Mouse (Mus musculus) embryonic facial prominence, embryonic 12.5 days (tissue): Measurements from ENCODE around the gene Spi1. TPM values are rescaled to one million over a fixed set of nuclear protein-coding genes. Genes with fewer than 3 reads are reported as not detected.
A peak's percentile ranks its signal among the peaks of the same experiment; 100 is the strongest.

Source experiments
- ATAC-seq: fragments of 200-750 bp; cut with Nextera tagmentation; 2 replicates; pipeline ENCODE4 v1.8.0; 2017; ENCODE audit not compliant: insufficient number of reproducible peaks, insufficient read depth, low FRiP score, low TSS enrichment
- H3K27ac ChIP-seq: fragments of 300-500 bp; sonication (generic); 2 replicates; pipeline ENCODE4 v1.5.1; 2016; ENCODE audit warnings: mild to moderate bottlenecking
- H3K27me3 ChIP-seq: fragments of 300-500 bp; sonication (generic); 2 replicates; pipeline ENCODE4 v1.6.1; 2016; ENCODE audit warnings: mild to moderate bottlenecking, moderate library complexity
- H3K36me3 ChIP-seq: fragments of 300-500 bp; sonication (generic); 2 replicates; pipeline ENCODE4 v1.6.1; 2016; ENCODE audit warnings: mild to moderate bottlenecking
- H3K4me1 ChIP-seq: fragments of 300-500 bp; sonication (generic); 2 replicates; pipeline ENCODE4 v1.6.1; 2016
- H3K4me2 ChIP-seq: fragments of 300-500 bp; sonication (generic); replicated peaks from 2 replicates; pipeline ENCODE4 v1.6.1; 2016; ENCODE audit warnings: mild to moderate bottlenecking, moderate library complexity
- H3K4me3 ChIP-seq: fragments of 300-500 bp; sonication (generic); 2 replicates; pipeline ENCODE4 v1.5.1; 2016; ENCODE audit warnings: mild to moderate bottlenecking
- H3K9ac ChIP-seq: fragments of 300-500 bp; sonication (generic); 2 replicates; pipeline ENCODE4 v1.6.1; 2016; ENCODE audit warnings: mild to moderate bottlenecking, moderate library complexity
- H3K9me3 ChIP-seq: fragments of 300-500 bp; sonication (generic); 2 replicates; pipeline ENCODE4 v1.6.1; 2016; ENCODE audit warnings: mild to moderate bottlenecking, moderate library complexity
- WGBS: fragments of 180-500 bp; shearing (Covaris S2); methylation state at CpG from one replicate; pipeline ENCODE4 v1.1.7; 2016; 5-methylcytosine and 5-hydroxymethylcytosine counted together
- polyA plus RNA-seq: library from polyadenylated mRNA; unstranded; fragments of >200 nt; fragmentation: Nextera tagmentation; extraction: Ambion mirVana; gene quantifications from 2 replicates; pipeline ENCODE4 v1.2.1, GENCODE M21; 2016

Gene Spi1
- polyA plus RNA-seq, 1 experiment from 2014 or later: 4.0 TPM

DNA sequence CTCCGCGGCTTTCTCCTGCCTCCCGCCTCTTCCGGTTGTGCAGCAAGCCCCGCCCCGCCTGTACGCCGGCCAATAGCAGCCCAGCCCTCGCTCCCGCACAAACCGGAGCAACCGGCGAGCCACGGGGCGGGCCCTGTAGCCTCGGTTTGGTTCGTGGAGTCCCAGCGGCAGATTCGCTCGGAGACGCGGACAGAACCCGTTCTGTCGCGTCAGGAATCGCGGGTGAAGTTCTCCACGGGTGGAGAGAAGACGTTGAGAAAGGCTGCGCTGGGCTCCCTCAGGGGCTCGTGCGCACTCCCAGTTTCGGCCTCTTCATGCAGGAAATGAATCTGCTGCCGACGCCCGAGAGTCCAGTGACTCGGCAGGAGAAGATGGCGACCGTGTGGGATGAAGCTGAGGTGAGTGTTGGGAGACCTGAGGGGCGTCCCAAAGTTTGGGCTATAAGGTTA, 28.2 kb upstream of the Spi1 start, which contains the start of gene Psmc3:
Psmc3 (plus strand) TSS at position 76 of the 449 bp plus-strand sequence.
- peaks cover 43% of the 10 kb centered on the region for H3K36me3 ChIP-seq
- H3K27me3 ChIP-seq: no peaks in the 10 kb centered on the region
- H3K9me3 ChIP-seq: no peaks in the 10 kb centered on the region
- peak within 1 kb of the TSS; percentile 92 for H3K4me3 ChIP-seq
- under 1% methylated on average over 40 of the region's 40 CpGs for WGBS
- H3K4me1 ChIP-seq: peaks cover 11% of the 10 kb centered on the region
- peak within 1 kb of the TSS; percentile 95 for H3K4me2 ChIP-seq
- H3K27ac ChIP-seq: peak within 1 kb of the TSS; percentile 83
- ATAC-seq: peak; percentile 97
- peak within 1 kb of the TSS; percentile 87 for H3K9ac ChIP-seq

DNA sequence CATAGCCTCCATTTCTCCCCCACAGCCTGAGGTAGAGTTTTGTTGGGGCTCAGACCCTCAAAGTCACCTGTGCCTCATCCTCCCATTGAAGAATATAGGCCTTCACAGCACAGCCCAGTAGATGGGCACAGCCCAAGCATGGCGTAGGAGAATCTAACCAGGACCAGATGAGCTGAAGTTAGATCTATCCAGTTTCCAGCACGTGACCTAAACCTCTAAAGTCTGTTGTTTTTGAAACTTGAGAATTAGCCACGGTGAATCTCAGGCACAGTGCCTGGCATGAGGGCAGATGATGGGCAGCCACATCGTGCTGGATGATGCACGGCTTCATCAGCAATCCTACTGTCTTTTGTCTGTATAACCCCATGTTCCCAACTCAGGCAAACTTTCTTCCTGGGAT, 23.8 kb upstream of the Spi1 start:
- Histone ChIP-seq H3K9ac (no peak overlapping the region), H3K4me1 (peaks cover 11% of the 10 kb centered on the region), H3K9me3 (no peaks in the 10 kb centered on the region), H3K4me2 (no peak overlapping the region), H3K27ac (no peak overlapping the region), H3K27me3 (no peaks in the 10 kb centered on the region), H3K4me3 (no peak overlapping the region), H3K36me3 (peaks cover 76% of the 10 kb centered on the region)
- ATAC-seq: no peak
- 59% methylated on average over 5 of the region's 5 CpGs for WGBS

- no peak overlapping the region for H3K9ac ChIP-seq
- no peak overlapping the region for H3K27ac ChIP-seq
- H3K36me3 ChIP-seq: peaks cover 86% of the 10 kb centered on the region
- H3K4me2 ChIP-seq: no peak overlapping the region
- no peak for ATAC-seq
- H3K4me1 ChIP-seq: peaks cover 11% of the 10 kb centered on the region
- no peak overlapping the region for H3K4me3 ChIP-seq
- no peaks in the 10 kb centered on the region for H3K9me3 ChIP-seq
- no peaks in the 10 kb centered on the region for H3K27me3 ChIP-seq
- 82% methylated on average over 2 of the region's 2 CpGs for WGBS
Measured at GRCm38 (mm10) chr2:91059376-91059775, 22.8 kb upstream of the Spi1 start.

DNA sequence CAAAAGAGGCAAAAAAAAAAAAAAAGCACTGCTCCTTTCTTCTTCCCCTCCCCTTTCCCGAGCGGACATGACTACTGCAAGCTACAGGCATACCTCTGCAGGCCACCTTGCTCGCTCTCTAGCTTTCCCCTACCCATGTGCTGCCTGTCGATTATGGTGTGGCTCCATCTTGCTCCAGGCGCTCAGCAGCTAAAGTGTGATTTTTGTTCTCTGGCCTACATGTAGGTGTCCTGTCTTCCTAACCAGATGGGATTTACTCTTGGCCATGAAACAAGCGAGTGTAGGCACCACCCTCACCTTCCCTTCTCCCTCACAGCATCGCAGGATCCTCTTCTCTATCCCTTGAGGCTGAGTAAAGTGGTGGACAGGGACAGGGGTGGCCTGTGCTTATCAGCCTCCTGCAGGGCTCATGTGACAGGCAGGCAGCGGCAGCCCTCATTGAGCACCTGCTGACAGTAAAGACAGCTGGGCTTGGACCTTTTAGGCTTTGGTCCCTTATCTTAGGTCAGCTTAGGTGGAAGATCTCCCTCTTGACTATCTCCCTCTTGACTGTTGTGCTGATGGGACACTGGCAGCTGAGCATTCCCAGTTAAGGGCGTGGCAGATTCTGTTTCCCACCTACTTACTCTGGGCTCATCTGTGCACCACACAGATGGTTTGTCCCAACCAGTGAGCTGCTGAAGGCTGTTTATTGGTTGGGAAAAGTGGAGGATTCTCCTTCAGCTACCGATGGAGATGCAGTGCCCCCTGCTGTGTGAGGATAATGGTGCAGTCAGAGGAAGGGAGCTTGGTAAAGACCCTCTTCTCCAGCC, 21.4 kb upstream of the Spi1 start:
- peak; percentile 25; the same call in 1 of the 2 replicates for ATAC-seq
- no peaks in the 10 kb centered on the region for H3K27me3 ChIP-seq
- no peak overlapping the region for H3K9ac ChIP-seq
- H3K27ac ChIP-seq: no peak overlapping the region
- WGBS: 77% methylated on average over 10 of the region's 10 CpGs
- no peak overlapping the region for H3K4me3 ChIP-seq
- no peaks in the 10 kb centered on the region for H3K9me3 ChIP-seq
- H3K36me3 ChIP-seq: peaks cover 88% of the 10 kb centered on the region
- no peaks in the 10 kb centered on the region for H3K4me1 ChIP-seq
- no peak overlapping the region for H3K4me2 ChIP-seq

DNA sequence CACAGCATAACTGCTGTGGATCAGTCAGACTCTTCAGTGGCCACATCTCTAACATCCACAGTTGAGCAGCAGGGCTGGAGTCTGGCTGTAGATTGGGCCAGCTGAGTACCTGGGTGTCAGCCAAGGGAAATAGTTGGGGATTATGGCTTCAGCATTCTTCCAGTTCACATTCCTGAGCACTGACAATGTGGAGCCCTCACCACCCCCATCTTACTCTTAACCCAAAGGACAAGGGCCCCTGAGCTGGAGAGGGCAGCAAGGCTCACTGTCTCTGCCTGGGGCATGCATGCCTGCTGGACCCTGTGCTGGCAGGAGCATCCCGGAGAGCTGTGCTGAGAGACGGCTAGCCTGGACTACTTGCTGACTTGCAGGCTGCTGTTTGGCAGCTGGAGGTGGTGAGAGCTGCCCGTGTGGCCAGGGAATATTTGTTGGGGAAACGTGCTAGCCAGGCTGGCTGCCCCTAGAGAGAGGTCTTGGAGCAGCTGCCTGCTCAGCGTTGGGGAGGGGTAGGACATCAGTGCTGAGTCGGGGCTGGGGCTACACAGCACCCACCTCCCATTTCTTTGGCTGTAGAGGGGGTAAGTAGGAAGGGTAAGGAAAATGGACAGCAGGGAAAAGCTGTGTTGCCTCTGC, 20.2 kb upstream of the Spi1 start:
- no peaks in the 10 kb centered on the region for H3K9me3 ChIP-seq
- H3K9ac ChIP-seq: no peak overlapping the region
- 0 out of 2 replicates have a peak overlapping the region, but pooled peaks have one; percentile 17 for H3K27ac ChIP-seq
- H3K4me3 ChIP-seq: no peak overlapping the region
- H3K4me2 ChIP-seq: no peak overlapping the region
- no peaks in the 10 kb centered on the region for H3K4me1 ChIP-seq
- WGBS: 83% methylated on average over 6 of the region's 6 CpGs
- no peaks in the 10 kb centered on the region for H3K27me3 ChIP-seq
- ATAC-seq: no peak
- H3K36me3 ChIP-seq: peaks cover 85% of the 10 kb centered on the region

DNA sequence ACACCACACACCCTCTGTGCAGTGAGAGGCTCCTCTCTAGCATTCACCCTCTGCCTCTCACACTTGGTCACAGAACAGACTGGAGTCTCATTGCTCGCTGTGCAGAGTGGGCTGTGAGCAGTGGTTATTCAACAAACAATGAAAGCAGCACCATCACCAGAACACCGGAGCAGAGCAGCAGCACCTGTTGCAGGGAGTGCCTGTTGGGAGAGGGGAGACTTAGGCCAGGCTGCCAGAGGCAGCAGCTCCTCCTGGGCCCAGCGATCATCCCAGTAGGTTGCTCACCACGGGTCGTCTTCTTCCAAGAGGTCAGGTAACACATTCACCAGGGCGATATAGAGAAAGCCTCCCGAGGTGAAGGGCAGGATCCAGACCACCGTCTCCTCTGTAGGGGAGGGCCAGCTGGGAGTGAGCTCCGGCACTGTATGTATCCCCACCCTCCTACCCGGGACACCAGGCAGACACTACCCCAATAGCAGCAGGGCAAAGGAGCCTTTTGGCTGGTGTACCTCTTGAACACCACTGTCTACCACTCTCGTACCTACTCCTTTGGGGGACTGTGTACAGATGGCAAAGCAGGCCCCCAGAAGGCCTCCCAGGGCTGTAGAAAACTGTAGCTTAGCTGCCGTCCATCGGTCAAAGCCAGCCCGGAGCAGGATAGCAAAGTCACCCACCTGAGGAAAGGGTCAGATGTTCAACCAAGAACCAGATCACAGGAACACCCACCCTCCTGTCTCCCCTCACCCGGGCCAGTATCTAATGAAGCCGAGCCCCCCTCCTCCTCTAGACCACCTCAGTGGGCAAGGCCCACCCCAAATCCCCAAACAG, 19.2 kb upstream of the Spi1 start:
- WGBS: 90% methylated on average over 16 of the region's 16 CpGs
- H3K4me2 ChIP-seq: no peak overlapping the region
- H3K4me1 ChIP-seq: no peaks in the 10 kb centered on the region
- H3K9me3 ChIP-seq: no peaks in the 10 kb centered on the region
- no peak for ATAC-seq
- H3K4me3 ChIP-seq: no peak overlapping the region
- H3K36me3 ChIP-seq: peaks cover 79% of the 10 kb centered on the region
- no peaks in the 10 kb centered on the region for H3K27me3 ChIP-seq
- H3K27ac ChIP-seq: no peak overlapping the region
- H3K9ac ChIP-seq: no peak overlapping the region

DNA sequence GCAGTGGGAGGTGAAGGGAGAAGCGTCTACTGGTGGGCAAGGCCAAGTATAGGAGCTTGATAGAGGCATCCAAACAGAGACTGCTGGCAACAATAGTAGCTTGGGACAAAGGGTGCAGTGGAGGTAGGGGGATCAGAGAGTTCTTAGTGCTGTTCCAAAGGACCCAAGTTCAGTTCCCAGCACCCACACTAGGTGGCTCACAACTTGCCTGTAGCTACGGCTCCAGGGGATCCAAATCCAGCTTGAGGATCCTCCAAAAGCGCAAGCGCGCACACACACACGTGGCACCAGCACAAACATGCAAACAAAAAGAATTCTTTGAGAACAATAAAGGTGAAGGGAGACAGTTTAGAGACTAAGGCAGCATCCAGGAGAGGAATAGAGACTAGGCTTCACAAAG, 18.0 kb upstream of the Spi1 start:
- Histone ChIP-seq H3K9me3 (no peaks in the 10 kb centered on the region), H3K27ac (no peak overlapping the region), H3K4me3 (no peak overlapping the region), H3K36me3 (peaks cover 67% of the 10 kb centered on the region), H3K4me2 (no peak overlapping the region), H3K9ac (no peak overlapping the region), H3K27me3 (no peaks in the 10 kb centered on the region), H3K4me1 (peaks cover 9% of the 10 kb centered on the region)
- no peak for ATAC-seq
- 82% methylated on average over 6 of the region's 6 CpGs for WGBS

DNA sequence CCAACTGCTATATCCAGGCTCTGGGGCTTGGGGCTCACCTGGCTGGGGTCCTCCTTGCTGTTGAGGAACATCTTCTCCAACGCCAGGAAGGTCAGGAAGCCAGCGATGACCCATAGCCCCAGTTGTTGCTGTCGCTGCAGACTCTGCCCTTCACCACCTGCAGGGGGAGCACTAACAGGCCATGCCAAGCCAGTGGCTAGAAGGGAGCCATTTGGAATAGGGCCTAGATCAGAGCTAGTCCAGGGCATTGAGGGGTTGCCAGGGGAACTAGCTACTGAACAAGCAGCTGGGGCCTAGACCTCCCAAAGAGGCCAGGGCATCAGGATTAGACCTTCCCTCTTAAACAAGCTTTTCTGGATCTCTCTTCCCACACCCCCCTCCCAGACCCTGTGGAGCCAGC, 16.6 kb upstream of the Spi1 start:
- Histone ChIP-seq H3K9ac (no peak overlapping the region), H3K27ac (no peak overlapping the region), H3K27me3 (no peaks in the 10 kb centered on the region), H3K9me3 (no peaks in the 10 kb centered on the region), H3K4me1 (peaks cover 15% of the 10 kb centered on the region), H3K4me2 (no peak overlapping the region), H3K4me3 (no peak overlapping the region), H3K36me3 (peaks cover 56% of the 10 kb centered on the region)
- WGBS: 45% methylated on average over 3 of the region's 3 CpGs
- ATAC-seq: no peak

GRCm38 (mm10) chr2:91066455-91066854, 15.7 kb upstream of the Spi1 start:
- Histone ChIP-seq H3K36me3 (peaks cover 52% of the 10 kb centered on the region), H3K9me3 (no peaks in the 10 kb centered on the region), H3K27ac (no peak overlapping the region), H3K9ac (no peak overlapping the region), H3K4me3 (no peak overlapping the region), H3K27me3 (no peaks in the 10 kb centered on the region), H3K4me2 (no peak overlapping the region), H3K4me1 (peaks cover 15% of the 10 kb centered on the region)
- ATAC-seq: no peak
- WGBS: 84% methylated on average over 3 of the region's 3 CpGs

DNA sequence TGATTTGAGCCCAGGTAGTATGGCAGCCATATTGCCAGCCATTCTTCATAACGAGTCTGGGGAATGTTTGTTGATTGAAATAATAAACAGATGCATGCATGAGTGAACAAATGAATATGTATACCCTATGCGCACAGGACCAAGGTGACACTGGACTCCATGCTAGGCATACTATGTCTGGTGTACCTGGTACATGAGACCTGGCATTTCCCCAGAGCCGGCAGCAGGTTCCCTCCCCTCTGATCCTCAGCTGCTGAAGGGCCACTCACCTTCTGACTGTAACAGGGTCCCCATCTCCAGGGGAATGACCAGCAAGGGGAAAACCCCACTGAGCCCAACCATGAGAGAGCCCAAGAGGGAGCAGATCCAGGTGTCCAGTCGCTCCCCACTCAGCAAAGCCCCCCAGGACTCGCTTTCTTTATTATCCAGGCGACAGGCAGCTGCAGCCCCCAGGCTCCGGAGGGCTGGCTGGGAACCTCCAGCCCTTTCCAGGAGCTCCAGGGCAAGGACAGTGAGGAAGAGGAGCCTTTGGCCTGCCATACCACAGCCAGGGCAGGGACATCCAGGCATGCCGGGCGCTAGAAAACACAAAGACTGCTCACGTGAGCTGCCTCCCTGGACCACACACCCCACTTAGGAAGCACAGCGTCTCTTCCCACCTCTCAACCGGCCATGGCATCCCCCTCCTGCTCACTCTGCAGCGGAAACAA, 13.9 kb upstream of the Spi1 start:
- Histone ChIP-seq H3K4me3 (peak overlapping the region; percentile 62; the same call in 1 of the 2 replicates), H3K9ac (peak overlapping the region; percentile 66), H3K27me3 (no peaks in the 10 kb centered on the region), H3K4me2 (peak overlapping the region; percentile 94), H3K27ac (no peak overlapping the region), H3K36me3 (peaks cover 34% of the 10 kb centered on the region), H3K4me1 (peaks cover 15% of the 10 kb centered on the region), H3K9me3 (no peaks in the 10 kb centered on the region)
- 55% methylated on average over 13 of the region's 13 CpGs for WGBS
- no peak for ATAC-seq

DNA sequence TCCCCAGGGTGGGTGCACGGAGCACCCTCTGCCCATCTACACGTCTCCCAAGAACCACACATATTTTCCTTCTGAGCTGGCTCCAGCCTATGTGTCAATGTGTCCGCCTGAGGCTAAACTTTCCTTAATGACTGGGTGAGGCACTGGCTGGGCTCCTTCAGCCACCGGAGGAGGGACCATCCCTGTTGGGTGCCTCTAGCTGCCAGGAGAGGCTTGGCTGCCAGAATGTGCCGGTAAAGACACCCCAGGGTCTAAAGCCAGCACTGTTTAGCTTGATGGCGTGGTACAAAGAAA, 13.4 kb upstream of the Spi1 start:
- Histone ChIP-seq H3K9ac (peak overlapping the region; percentile 66), H3K27me3 (no peaks in the 10 kb centered on the region), H3K4me2 (peak overlapping the region; percentile 94), H3K4me1 (peaks cover 15% of the 10 kb centered on the region), H3K9me3 (no peaks in the 10 kb centered on the region), H3K27ac (no peak overlapping the region), H3K4me3 (peak overlapping the region; percentile 62), H3K36me3 (peaks cover 29% of the 10 kb centered on the region)
- WGBS: 46% methylated on average over 6 of the region's 6 CpGs
- no peak for ATAC-seq
